ENCODE assay signal across 10 mouse cellular contexts in the genomic region with DNA sequence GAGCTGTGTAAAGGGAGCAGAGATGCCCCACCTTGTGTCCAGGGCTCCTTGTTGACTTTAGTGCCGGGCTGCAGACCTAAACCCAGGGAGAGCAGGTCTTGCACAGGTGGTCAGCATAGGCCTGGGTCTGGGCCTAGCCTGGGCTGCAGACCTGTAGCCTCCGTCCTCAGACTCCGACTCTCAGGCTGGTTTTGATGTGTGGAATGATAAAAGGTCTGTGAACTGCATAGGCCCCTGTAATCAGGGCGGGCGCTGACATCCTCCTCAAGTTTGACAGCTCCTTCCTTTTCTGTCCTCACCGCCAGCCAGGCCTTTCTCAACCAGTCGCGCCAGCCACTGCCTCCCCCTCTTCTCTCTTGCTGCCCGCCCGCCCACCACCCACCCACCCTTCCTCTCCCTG. TPM values are rescaled to one million over a fixed set of nuclear protein-coding genes. Genes with fewer than 3 reads are reported as not detected.
A peak's percentile ranks its signal among the peaks of the same experiment; 100 is the strongest.
DNase-seq lines count a peak whose midpoint lies in the region; ATAC-seq lines count a peak whose summit lies in the region.
"Had no signal": no experiment of that assay in that cellular context is flagged by ENCODE, and none has a peak within 500 bp of the region (broad histone marks: within the 10 kb centered on the region; RNA-seq: fewer than 3 reads in every experiment).

No protein-coding gene starts in this region.

- H3K27ac ChIP-seq in midbrain, embryonic 13.5 days, result peak overlapping the region; percentile 47; the same call in 1 of the 2 replicates
- H3K27ac ChIP-seq: macrophage had no signal

- no peak overlapping the region for H3K4me3 ChIP-seq in midbrain, embryonic 13.5 days (replicated peaks)

- 0 out of 2 replicates have a peak overlapping the region, but pooled peaks have one; percentile 14 for H3K4me2 ChIP-seq in midbrain, embryonic 13.5 days (replicated peaks)

- peaks cover 2% of the 10 kb centered on the region; the same call in 1 of the 2 replicates for H3K27me3 ChIP-seq in midbrain, embryonic 13.5 days

- H3K9ac ChIP-seq in midbrain, embryonic 13.5 days (replicated peaks), result no peak overlapping the region

- WGBS in midbrain, embryonic 13.5 days, result 24% methylated on average over 9 of the region's 10 CpGs

- peaks cover 52% of the 10 kb centered on the region for H3K4me1 ChIP-seq in midbrain, embryonic 13.5 days (replicated peaks)

- peak; percentile 31 to 43 for DNase-seq in kidney, postnatal 4 days
- DNase-seq in kidney, adult 11 months, result no peak
- DNase-seq in embryo, embryonic 9.5 days (ENCODE audit: extremely low spot score), result peak; percentile 44
- no peak for DNase-seq in retina, embryonic 14.5 days (ENCODE audit: low spot score)
- DNase-seq: adrenal gland, adult 2 months; right cerebral cortex, postnatal 14 days had no signal

- ATAC-seq in granulocyte monocyte progenitor cell, adult 5-6 weeks (replicated peaks; ENCODE audit: poor library complexity, severe bottlenecking), result peak; percentile 58
- ATAC-seq in midbrain, embryonic 13.5 days, result peak; percentile 59
- ATAC-seq in cerebellum, adult (ENCODE audit: insufficient number of reproducible peaks, low FRiP score, low TSS enrichment), result no peak

- no peaks in the 10 kb centered on the region for H3K9me3 ChIP-seq in midbrain, embryonic 13.5 days

- no peaks in the 10 kb centered on the region for H3K36me3 ChIP-seq in midbrain, embryonic 13.5 days

RNA-seq across cellular contexts. Expression of a gene that starts 8.7 kb away (rescaled TPM):
- total RNA-seq in granulocyte monocyte progenitor cell, adult 5-6 weeks (2014; fragmentation: Nextera tagmentation), result 0.28 TPM in 1 of 2 replicates, not detected in the other
- total RNA-seq in granulocyte monocyte progenitor cell, adult 5-6 weeks (2017), result 0.15 TPM in 1 of 2 replicates, not detected in the other
- polyA plus RNA-seq in midbrain, embryonic 13.5 days (2015; fragmentation: Nextera tagmentation; extraction: Ambion mirVana), result 7.9 and 9.1 TPM in 2 replicates
- polyA plus RNA-seq: macrophage had no signal

Comparison
In these comparisons a context has a peak if more than half of its experiments do, and no peak if none do; other contexts are left out.
1. DNase-seq: peak in kidney, postnatal 4 days (2 of 2) and embryo, embryonic 9.5 days (single experiment); none in kidney, adult 11 months (single experiment) and retina, embryonic 14.5 days (single experiment).